Mouse (Mus musculus) C2C12 (cell line): ENCODE measurements around the gene Slc43a3. TPM values are rescaled to one million over a fixed set of nuclear protein-coding genes. Genes with fewer than 3 reads are reported as not detected.

Experiments
- H3K27me3 ChIP-seq: one replicate; pipeline ENCODE4 v1.6.1; 2011; ENCODE audit not compliant: control insufficient read depth, insufficient read depth, insufficient read length
- H3K36me3 ChIP-seq: one replicate; pipeline ENCODE4 v1.6.1; 2011; ENCODE audit not compliant: control insufficient read depth, insufficient read depth
- H3K4me3 ChIP-seq: one replicate; pipeline ENCODE4 v1.5.1; 2011; ENCODE audit warnings: mild to moderate bottlenecking, control low read depth; ENCODE audit not compliant: poor library complexity, insufficient read depth, severe bottlenecking
- H3K79me2 ChIP-seq: one replicate; pipeline ENCODE4 v1.6.1; 2011; ENCODE audit not compliant: control insufficient read depth, insufficient read depth
- H3K79me3 ChIP-seq: one replicate; pipeline ENCODE4 v1.6.1; 2011; ENCODE audit warnings: low read depth, control low read depth
- H3ac ChIP-seq: one replicate; pipeline ENCODE3; 2011; ENCODE audit warnings: low read depth; ENCODE audit not compliant: control insufficient read depth, insufficient read length
- CEBPB ChIP-seq: IDR thresholded peaks from one replicate; pipeline ENCODE4 v1.6.1; 2011; ENCODE audit warnings: low read depth, mild to moderate bottlenecking, control low read depth, moderate library complexity
- CTCF ChIP-seq: IDR thresholded peaks from one replicate; pipeline ENCODE4 v1.5.1; 2011; ENCODE audit not compliant: control insufficient read depth, insufficient read depth, insufficient read length
- FOSL1 ChIP-seq: IDR thresholded peaks from one replicate; pipeline ENCODE4 v1.8.0; 2011; ENCODE audit warnings: mild to moderate bottlenecking, low read length; ENCODE audit not compliant: poor library complexity, insufficient read depth, severe bottlenecking
- MAX ChIP-seq: IDR thresholded peaks from one replicate; pipeline ENCODE4 v1.6.1; 2011; ENCODE audit warnings: mild to moderate bottlenecking, control low read depth
- MYOD1 ChIP-seq: IDR thresholded peaks from one replicate; pipeline ENCODE4 v1.6.1; 2011; ENCODE audit warnings: low read depth; ENCODE audit not compliant: control insufficient read depth, insufficient read length
- MYOG ChIP-seq: IDR thresholded peaks from one replicate; pipeline ENCODE4 v1.6.1; 2011; ENCODE audit not compliant: control insufficient read depth, insufficient read length; ENCODE audit errors: extremely low read depth
- USF1 ChIP-seq: IDR thresholded peaks from one replicate; pipeline ENCODE4 v1.6.1; 2011; ENCODE audit warnings: low read depth, mild to moderate bottlenecking, control low read depth, moderate library complexity
- polyA plus RNA-seq: library from polyadenylated mRNA; unstranded; fragments of >200 nt; fragmentation: generic; extraction: Trizol; gene quantifications from one replicate; pipeline ENCODE4 v1.2.1, GENCODE M21; 2012; ENCODE audit warnings: missing spikeins

Gene Slc43a3
- polyA plus RNA-seq, 1 experiment = 10.5 TPM

DNA sequence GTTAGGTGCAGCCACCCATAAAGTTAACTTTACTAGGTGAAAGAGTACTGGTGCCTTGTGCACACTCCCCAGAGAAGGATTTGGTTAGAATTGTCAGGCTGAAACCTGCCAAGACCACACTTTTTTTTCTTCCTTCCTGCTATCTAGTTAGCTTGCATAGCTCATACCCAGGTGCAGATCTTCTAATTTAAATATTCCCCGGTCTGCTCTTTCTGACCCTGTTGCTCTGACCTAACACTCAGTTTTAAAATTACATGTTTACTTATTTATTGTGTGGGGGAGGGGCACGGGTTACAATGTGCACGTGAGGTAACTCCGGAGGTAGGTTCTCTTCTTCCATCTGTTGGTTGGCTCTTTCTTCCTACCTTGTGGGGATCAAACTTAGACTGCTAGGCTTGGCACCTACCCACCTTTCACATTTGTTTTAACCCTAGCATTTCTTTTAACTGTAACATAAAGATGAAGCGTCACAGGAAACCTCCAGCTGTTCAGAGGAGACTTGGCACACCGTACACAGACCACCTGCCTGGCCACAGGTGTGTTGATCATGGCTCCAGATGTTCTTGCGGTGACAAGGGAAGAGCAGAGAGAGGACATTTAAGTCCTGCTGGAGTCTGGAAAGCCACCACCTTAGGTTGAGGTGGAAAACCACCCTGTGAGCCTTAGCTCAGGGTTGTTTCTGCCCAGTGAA lies 27.9 kb downstream of the Slc43a3 start:
- Histone ChIP-seq H3K27me3 (no peaks in the 10 kb centered on the region), H3K36me3 (no peaks in the 10 kb centered on the region), H3K79me3 (no peaks in the 10 kb centered on the region), H3ac (no peak overlapping the region), H3K79me2 (no peaks in the 10 kb centered on the region), H3K4me3 (no peak overlapping the region)
- no peak for TF ChIP-seq USF1
- no peak for TF ChIP-seq CEBPB
- no peak for TF ChIP-seq FOSL1
- TF ChIP-seq CTCF = no peak
- no peak for TF ChIP-seq MYOD1
- TF ChIP-seq MAX = no peak
- TF ChIP-seq MYOG = no peak

DNA sequence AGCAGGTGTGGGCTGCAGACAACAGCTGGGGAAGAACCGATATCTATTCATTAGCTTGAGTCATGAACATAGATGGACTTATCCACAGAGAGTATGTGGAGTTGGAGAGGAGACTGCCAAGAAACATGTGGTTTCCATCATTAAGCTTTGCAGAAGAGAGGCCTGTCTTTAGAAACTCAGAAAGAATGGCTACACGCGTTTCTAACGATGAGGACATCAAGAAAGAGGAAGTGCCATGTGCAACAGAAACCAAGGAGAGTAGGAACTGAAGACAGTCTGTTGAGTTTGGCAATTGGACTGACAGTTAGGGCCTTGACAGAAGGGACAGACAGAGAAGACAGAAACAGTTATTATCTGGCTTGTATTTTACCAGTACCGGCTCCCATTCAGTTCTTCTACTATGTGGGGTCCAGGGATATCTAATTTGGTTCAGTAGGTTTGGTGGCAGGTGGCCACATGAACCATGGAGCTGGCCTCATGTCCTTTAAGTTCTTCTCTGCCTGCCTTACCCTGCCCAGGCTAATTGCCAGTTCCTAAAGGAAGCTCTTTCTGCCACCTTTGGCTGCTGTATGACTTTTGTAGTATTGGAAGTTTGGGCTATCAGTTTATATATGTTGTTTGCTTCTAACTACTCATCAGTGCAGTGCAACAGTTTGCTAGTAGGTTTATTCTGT lies 31.1 kb downstream of the Slc43a3 start:
- no peaks in the 10 kb centered on the region for H3K79me3 ChIP-seq
- no peaks in the 10 kb centered on the region for H3K27me3 ChIP-seq
- peak; percentile 21 for TF ChIP-seq MYOD1
- no peak for TF ChIP-seq MYOG
- H3K4me3 ChIP-seq = no peak overlapping the region
- H3K36me3 ChIP-seq = no peaks in the 10 kb centered on the region
- no peaks in the 10 kb centered on the region for H3K79me2 ChIP-seq
- H3ac ChIP-seq = no peak overlapping the region

DNA sequence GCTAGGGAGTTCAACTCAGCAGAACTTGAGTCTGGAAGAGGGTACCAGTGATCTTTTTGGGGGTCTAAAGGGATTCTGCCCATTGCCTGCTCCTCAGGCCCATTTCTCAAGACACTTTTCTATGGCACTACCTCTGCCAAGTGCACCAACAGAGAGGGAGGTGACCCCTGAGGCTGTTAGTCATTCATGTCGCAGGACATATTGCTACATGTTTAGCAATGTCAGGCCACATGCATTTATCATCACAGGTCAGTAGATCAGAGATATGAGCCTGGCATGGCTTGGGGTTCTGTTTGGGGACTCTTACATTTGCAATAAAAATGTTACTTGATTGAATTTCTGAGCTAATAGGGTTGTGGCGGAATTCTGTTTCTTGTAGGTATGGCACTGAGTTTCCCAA lies 39.2 kb downstream of the Slc43a3 start:
- Histone ChIP-seq H3K36me3 (no peaks in the 10 kb centered on the region), H3K79me3 (no peaks in the 10 kb centered on the region), H3ac (no peak overlapping the region), H3K4me3 (no peak overlapping the region), H3K79me2 (no peaks in the 10 kb centered on the region), H3K27me3 (peaks cover 6% of the 10 kb centered on the region)
- TF ChIP-seq CTCF = no peak

DNA sequence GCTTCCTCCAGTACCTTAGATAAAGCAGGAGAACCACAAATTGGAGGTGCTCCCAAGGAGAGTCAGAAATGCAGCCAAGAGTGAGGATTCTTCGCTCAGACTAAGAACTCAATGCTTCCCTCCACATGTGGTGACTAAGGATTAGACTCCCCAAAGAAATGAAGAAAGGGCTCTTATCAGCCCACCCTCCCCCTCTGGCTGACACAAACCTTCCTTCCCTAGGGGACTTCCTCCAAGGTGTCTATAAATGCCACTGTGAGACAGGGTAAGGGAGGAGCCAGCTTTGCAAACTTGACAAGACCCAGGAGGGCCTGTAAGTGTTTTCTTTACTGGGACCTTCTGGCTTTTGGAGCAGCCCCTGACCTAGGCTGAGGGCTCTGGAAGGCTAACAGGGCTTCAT lies 43.8 kb downstream of the Slc43a3 start, which contains the start of gene Prg2:
Gene Prg2, plus strand, starts transcription at position 274 of the 400 bp plus-strand sequence.
- Histone ChIP-seq H3K79me3 (no peaks in the 10 kb centered on the region), H3ac (no peak within 1 kb of the TSS), H3K36me3 (no peaks in the 10 kb centered on the region)

DNA sequence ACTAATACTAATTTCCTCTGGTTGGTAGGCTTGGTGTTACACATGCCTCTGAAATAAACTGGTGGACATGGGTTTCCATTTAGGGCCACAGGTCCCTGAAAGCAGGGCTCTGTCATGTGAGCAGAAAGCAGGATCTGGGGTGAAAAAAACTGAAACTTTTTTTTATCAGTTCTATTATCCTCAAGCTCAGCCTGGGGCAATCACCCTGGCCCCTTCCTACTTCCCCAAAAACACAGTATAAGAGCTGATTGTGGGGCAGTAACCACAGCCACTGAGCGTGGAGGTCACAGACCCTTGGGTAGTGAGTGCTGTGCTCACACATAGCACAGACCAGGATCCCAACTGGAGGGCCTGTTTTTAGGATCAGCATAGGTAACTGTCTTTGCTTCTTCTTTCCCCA lies 51.6 kb downstream of the Slc43a3 start, which contains the start of gene Prg3:
Gene Prg3, plus strand, starts transcription at position 286 of the 400 bp plus-strand sequence.
- TF ChIP-seq MYOD1 = no peak
- no peak for TF ChIP-seq USF1
- TF ChIP-seq MYOG = no peak
- TF ChIP-seq FOSL1 = no peak
- TF ChIP-seq CEBPB = no peak
- no peak for TF ChIP-seq CTCF
- TF ChIP-seq MAX = no peak
- peaks cover 11% of the 10 kb centered on the region for H3K27me3 ChIP-seq

More for the DNA sequence above, 43.8 kb downstream of the Slc43a3 start, which contains the start of gene Prg2:
- no peaks in the 10 kb centered on the region for H3K79me2 ChIP-seq
- TF ChIP-seq FOSL1 (no peak), CEBPB (no peak), USF1 (no peak), MAX (no peak), MYOG (no peak), MYOD1 (no peak), CTCF (no peak)
- no peak within 1 kb of the TSS for H3K4me3 ChIP-seq
- peaks cover 24% of the 10 kb centered on the region for H3K27me3 ChIP-seq

DNA sequence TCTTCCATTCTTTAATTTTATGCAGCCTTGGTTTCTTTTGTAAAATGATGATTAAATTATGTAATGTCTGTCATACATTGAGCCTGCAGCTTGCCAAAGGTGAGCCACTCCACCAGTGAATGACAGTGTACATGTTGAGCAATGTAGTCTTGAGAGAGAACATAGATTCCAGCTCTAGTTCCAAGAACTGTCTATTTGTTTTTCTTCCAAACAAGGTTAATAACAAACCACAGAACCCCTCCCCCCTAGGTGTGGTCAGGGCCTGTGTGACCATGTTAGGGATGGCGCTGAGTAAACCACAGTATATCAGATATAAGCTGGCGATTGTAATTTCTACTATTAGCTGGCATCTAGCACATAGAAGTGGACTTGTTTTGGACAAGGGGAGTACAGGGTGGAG lies 60.0 kb downstream of the Slc43a3 start:
- no peaks in the 10 kb centered on the region for H3K36me3 ChIP-seq
- no peaks in the 10 kb centered on the region for H3K79me3 ChIP-seq
- no peaks in the 10 kb centered on the region for H3K79me2 ChIP-seq
- no peak for TF ChIP-seq MYOG
- no peak for TF ChIP-seq FOSL1
- peaks cover 3% of the 10 kb centered on the region for H3K27me3 ChIP-seq
- H3K4me3 ChIP-seq = no peak overlapping the region
- no peak overlapping the region for H3ac ChIP-seq

More for the DNA sequence above, 51.6 kb downstream of the Slc43a3 start, which contains the start of gene Prg3:
- Histone ChIP-seq H3K79me3 (no peaks in the 10 kb centered on the region), H3K4me3 (no peak within 1 kb of the TSS), H3K79me2 (no peaks in the 10 kb centered on the region), H3ac (no peak within 1 kb of the TSS), H3K36me3 (no peaks in the 10 kb centered on the region)
